Mouse (Mus musculus): ENCODE data around the gene Atp2b2. TPM values are rescaled to one million over a fixed set of nuclear protein-coding genes. Genes with fewer than 3 reads are reported as not detected.

Atp2b2 gene
- polyA plus RNA-seq, 1 experiment from 2014 or later = 0.09 TPM

DNA sequence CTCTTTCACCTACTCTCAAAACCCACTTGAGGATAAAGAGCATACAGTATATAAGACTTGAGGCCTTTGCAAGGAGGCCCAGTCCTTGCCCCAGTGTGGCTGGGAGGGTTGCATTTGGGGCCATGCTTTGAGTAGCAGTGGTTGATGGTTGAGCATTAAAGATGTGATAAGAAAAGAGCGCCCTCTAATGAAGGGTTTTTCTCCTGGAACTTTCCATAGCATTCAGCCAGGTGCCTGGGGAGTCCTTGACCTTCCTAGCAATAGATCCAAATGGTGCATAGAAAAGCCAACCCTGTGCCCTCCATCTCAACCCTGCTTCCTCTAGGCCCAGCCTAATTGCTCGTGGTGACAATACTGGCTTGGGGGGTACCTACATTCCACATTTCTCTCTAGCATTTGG is 83.7 kb downstream of the Atp2b2 start:
- DNase-seq (ENCODE audit: low spot score) (no peak), ATAC-seq (ENCODE audit: insufficient number of reproducible peaks, low FRiP score, low TSS enrichment, low read depth) (no peak)
- no peaks in the 10 kb centered on the region for H3K4me1 ChIP-seq (ENCODE audit: control insufficient read depth, insufficient read depth, low read length)
- no peak overlapping the region for H3K9ac ChIP-seq (ENCODE audit: low read length)
- no peak overlapping the region for H3K4me3 ChIP-seq (ENCODE audit: low read depth, low read length)
- no peaks in the 10 kb centered on the region for H3K36me3 ChIP-seq (ENCODE audit: control insufficient read depth, insufficient read depth, low read length)
- no peaks in the 10 kb centered on the region for H3K9me3 ChIP-seq (ENCODE audit: control insufficient read depth, low read length)
- no peaks in the 10 kb centered on the region for H3K27me3 ChIP-seq (ENCODE audit: control insufficient read depth, insufficient read depth, low read length)
- H3K4me2 ChIP-seq (ENCODE audit: low read depth, severe bottlenecking) = no peak overlapping the region
- no peak overlapping the region for H3K27ac ChIP-seq (replicated peaks; ENCODE audit: low read depth, low read length)
- WGBS = 48% methylated on average over 2 of the region's 2 CpGs

DNA sequence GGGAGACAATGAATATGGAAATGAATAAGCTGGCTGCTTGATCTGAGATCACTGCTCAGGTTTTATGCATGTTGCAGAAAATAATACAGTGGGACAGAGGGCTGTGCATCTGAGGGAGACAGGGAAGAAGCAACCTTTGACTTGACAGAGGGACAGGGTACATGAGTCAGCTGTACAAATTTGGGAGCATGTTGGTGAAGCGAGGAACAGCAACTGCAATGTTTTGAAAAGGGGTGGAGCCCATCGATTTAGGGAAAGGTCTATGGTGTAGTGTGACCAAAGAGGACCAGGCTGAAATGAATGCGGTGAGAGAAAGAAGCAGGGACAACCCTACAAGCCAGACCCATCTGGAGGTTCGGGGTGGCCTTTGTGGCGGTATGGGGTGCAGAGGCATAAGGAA is 84.4 kb downstream of the Atp2b2 start:
- WGBS = 86% methylated on average over 5 of the region's 5 CpGs

DNA sequence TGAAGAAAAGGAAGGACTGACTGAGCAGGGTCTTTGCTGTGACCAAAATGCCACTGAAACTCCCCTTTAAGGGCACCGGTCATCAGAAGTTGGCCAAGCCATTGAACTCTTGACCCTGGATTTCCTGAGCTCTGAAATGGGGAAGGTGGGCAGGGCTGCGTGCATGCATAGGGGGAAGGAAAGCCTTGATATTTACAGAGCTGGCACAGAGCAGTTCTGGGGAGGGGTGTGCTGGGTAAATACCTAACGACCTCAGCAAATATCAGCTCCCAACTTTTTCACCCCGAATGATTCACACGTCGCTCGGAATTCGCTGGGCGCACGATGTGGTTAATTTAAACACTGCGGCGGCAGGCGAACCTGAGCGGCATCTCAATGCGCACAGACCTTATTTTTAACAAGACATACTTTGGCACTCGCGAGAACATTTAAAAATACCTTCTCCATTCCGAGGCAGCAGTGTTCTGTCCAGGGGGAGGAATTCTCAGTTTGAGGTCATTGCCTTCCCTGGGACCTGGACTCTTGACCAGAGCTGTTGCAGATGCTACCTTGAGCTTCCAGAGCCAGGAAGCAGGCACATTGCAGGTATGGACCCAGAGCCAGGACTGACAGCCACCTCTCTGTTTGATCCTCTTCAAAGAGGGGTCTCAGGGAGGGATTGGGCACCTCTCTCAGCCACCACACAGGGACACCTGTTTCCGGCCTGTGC is 85.0 kb downstream of the Atp2b2 start:
- H3K4me1 ChIP-seq (ENCODE audit: control insufficient read depth, insufficient read depth, low read length) = no peaks in the 10 kb centered on the region
- ATAC-seq (ENCODE audit: insufficient number of reproducible peaks, low FRiP score, low TSS enrichment, low read depth) (no peak), DNase-seq (ENCODE audit: low spot score) (no peak)
- no peaks in the 10 kb centered on the region for H3K36me3 ChIP-seq (ENCODE audit: control insufficient read depth, insufficient read depth, low read length)
- H3K27ac ChIP-seq (replicated peaks; ENCODE audit: low read depth, low read length) = no peak overlapping the region
- H3K9me3 ChIP-seq (ENCODE audit: control insufficient read depth, low read length) = no peaks in the 10 kb centered on the region
- 80% methylated on average over 19 of the region's 19 CpGs for WGBS
- H3K4me3 ChIP-seq (ENCODE audit: low read depth, low read length) = no peak overlapping the region
- no peaks in the 10 kb centered on the region for H3K27me3 ChIP-seq (ENCODE audit: control insufficient read depth, insufficient read depth, low read length)
- H3K9ac ChIP-seq (ENCODE audit: low read length) = no peak overlapping the region
- no peak overlapping the region for H3K4me2 ChIP-seq (ENCODE audit: low read depth, severe bottlenecking)

More for the DNA sequence above, 84.4 kb downstream of the Atp2b2 start:
- Histone ChIP-seq H3K36me3 (ENCODE audit: control insufficient read depth, insufficient read depth, low read length) (no peaks in the 10 kb centered on the region), H3K27ac (replicated peaks; ENCODE audit: low read depth, low read length) (no peak overlapping the region), H3K9me3 (ENCODE audit: control insufficient read depth, low read length) (no peaks in the 10 kb centered on the region), H3K4me3 (ENCODE audit: low read depth, low read length) (no peak overlapping the region), H3K27me3 (ENCODE audit: control insufficient read depth, insufficient read depth, low read length) (no peaks in the 10 kb centered on the region), H3K4me2 (ENCODE audit: low read depth, severe bottlenecking) (no peak overlapping the region), H3K9ac (ENCODE audit: low read length) (no peak overlapping the region), H3K4me1 (ENCODE audit: control insufficient read depth, insufficient read depth, low read length) (no peaks in the 10 kb centered on the region)
- ATAC-seq (ENCODE audit: insufficient number of reproducible peaks, low FRiP score, low TSS enrichment, low read depth) (no peak), DNase-seq (ENCODE audit: low spot score) (no peak)

DNA sequence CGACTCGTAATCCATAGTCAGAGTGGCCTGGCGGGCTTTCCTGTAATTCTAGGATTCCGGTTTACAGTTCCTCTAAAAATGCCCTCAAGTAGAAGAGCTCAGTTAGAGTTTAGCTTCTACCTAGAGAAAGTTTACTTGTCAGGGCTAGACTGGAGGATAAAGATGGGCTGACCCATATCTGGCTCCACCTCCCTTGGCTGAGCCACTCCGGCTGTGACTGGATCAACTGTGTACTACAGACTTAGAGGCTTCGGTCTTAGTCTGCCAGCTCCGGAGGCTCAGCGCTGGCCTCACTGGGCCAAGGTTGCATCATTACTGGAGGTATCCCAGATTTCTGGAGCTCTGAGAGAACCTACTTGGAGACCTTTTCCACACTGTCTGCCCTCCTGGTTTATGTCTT is 94.9 kb downstream of the Atp2b2 start:
- 89% methylated on average over 8 of the region's 8 CpGs for WGBS
- no peak overlapping the region for H3K9ac ChIP-seq (ENCODE audit: low read length)
- H3K27me3 ChIP-seq (ENCODE audit: control insufficient read depth, insufficient read depth, low read length) = no peaks in the 10 kb centered on the region
- no peak overlapping the region for H3K4me2 ChIP-seq (ENCODE audit: low read depth, severe bottlenecking)
- H3K4me1 ChIP-seq (ENCODE audit: control insufficient read depth, insufficient read depth, low read length) = no peaks in the 10 kb centered on the region
- no peaks in the 10 kb centered on the region for H3K36me3 ChIP-seq (ENCODE audit: control insufficient read depth, insufficient read depth, low read length)
- H3K9me3 ChIP-seq (ENCODE audit: control insufficient read depth, low read length) = no peaks in the 10 kb centered on the region
- H3K4me3 ChIP-seq (ENCODE audit: low read depth, low read length) = no peak overlapping the region
- no peak for DNase-seq (ENCODE audit: low spot score)
- H3K27ac ChIP-seq (replicated peaks; ENCODE audit: low read depth, low read length) = no peak overlapping the region
- ATAC-seq (ENCODE audit: insufficient number of reproducible peaks, low FRiP score, low TSS enrichment, low read depth) = no peak

DNA sequence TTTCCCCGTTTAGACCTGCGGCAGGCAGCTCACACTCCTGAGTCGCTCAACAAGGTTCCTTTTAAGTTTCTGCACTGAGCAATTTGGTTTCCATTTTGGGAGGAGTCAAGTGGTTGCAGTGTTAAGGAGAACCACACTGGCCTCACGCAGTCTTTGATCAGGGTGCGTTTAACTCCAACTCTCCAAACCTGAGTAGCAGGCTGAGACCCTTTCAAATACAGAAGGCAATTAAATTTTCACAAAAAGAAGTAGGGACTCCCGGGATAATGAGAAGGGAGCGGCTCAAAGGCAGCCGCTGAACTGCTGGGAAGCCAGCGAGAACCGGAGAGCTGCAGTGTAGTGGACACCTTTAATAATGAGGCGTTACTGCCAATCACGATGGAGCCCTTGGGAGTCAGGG is 100.1 kb downstream of the Atp2b2 start:
- DNase-seq (ENCODE audit: low spot score) (no peak), ATAC-seq (ENCODE audit: insufficient number of reproducible peaks, low FRiP score, low TSS enrichment, low read depth) (no peak)
- WGBS = 27% methylated on average over 12 of the region's 12 CpGs

DNA sequence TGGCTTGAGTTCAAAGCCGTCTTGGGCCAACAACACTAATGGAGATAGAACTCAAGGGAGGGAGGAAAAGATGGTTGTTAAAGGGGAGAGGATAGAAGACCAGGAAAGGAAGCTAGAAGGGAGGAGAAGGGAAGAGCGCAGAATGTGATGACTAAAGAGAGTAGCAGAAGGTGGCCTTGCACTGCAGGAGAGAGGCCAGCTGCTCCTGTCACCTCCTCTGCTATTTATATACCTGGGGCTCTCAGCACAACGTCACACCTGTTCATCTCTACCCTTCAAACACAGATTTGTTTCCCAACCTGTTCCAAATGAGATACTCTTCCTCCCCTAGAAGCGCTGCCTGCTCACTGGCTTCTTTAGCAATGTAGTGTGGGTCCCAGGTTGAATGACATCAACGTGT is 101.1 kb downstream of the Atp2b2 start:
- 79% methylated on average over 5 of the region's 5 CpGs for WGBS
- Histone ChIP-seq H3K9ac (ENCODE audit: low read length) (no peak overlapping the region), H3K4me1 (ENCODE audit: control insufficient read depth, insufficient read depth, low read length) (no peaks in the 10 kb centered on the region), H3K27me3 (ENCODE audit: control insufficient read depth, insufficient read depth, low read length) (no peaks in the 10 kb centered on the region), H3K27ac (replicated peaks; ENCODE audit: low read depth, low read length) (no peak overlapping the region), H3K4me3 (ENCODE audit: low read depth, low read length) (no peak overlapping the region), H3K9me3 (ENCODE audit: control insufficient read depth, low read length) (no peaks in the 10 kb centered on the region), H3K36me3 (ENCODE audit: control insufficient read depth, insufficient read depth, low read length) (no peaks in the 10 kb centered on the region), H3K4me2 (ENCODE audit: low read depth, severe bottlenecking) (no peak overlapping the region)
- ATAC-seq (ENCODE audit: insufficient number of reproducible peaks, low FRiP score, low TSS enrichment, low read depth) (no peak), DNase-seq (ENCODE audit: low spot score) (no peak)

More for the DNA sequence above, 100.1 kb downstream of the Atp2b2 start:
- Histone ChIP-seq H3K4me2 (ENCODE audit: low read depth, severe bottlenecking) (no peak overlapping the region), H3K4me1 (ENCODE audit: control insufficient read depth, insufficient read depth, low read length) (no peaks in the 10 kb centered on the region), H3K27me3 (ENCODE audit: control insufficient read depth, insufficient read depth, low read length) (no peaks in the 10 kb centered on the region), H3K27ac (replicated peaks; ENCODE audit: low read depth, low read length) (no peak overlapping the region), H3K36me3 (ENCODE audit: control insufficient read depth, insufficient read depth, low read length) (no peaks in the 10 kb centered on the region), H3K9me3 (ENCODE audit: control insufficient read depth, low read length) (no peaks in the 10 kb centered on the region), H3K9ac (ENCODE audit: low read length) (no peak overlapping the region), H3K4me3 (ENCODE audit: low read depth, low read length) (no peak overlapping the region)

DNA sequence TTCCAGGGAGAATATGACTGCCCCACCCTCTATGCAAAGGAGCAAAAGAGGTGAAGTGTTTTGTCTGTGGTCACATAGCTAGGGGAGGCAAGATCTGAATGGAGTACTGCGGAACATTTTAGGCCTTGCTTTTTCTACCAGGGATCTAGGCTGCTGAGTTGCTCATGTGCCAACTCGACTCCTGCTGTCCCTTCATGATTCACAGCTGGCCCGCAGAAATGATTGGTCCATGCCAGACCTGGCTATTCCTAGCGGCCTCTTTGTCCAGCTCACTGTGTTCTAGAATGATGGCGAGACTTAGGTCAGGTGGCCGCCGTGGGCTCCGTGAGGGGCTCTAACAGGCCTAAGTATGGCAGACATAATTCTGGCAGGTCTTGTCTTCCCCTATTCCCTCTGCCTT is 103.0 kb downstream of the Atp2b2 start:
- no peaks in the 10 kb centered on the region for H3K9me3 ChIP-seq (ENCODE audit: control insufficient read depth, low read length)
- DNase-seq (ENCODE audit: low spot score) (no peak), ATAC-seq (ENCODE audit: insufficient number of reproducible peaks, low FRiP score, low TSS enrichment, low read depth) (no peak)
- no peak overlapping the region for H3K27ac ChIP-seq (replicated peaks; ENCODE audit: low read depth, low read length)
- WGBS = 91% methylated on average over 8 of the region's 8 CpGs
- H3K9ac ChIP-seq (ENCODE audit: low read length) = no peak overlapping the region
- H3K4me2 ChIP-seq (ENCODE audit: low read depth, severe bottlenecking) = no peak overlapping the region
- H3K4me3 ChIP-seq (ENCODE audit: low read depth, low read length) = no peak overlapping the region
- H3K36me3 ChIP-seq (ENCODE audit: control insufficient read depth, insufficient read depth, low read length) = no peaks in the 10 kb centered on the region
- no peaks in the 10 kb centered on the region for H3K27me3 ChIP-seq (ENCODE audit: control insufficient read depth, insufficient read depth, low read length)
- no peaks in the 10 kb centered on the region for H3K4me1 ChIP-seq (ENCODE audit: control insufficient read depth, insufficient read depth, low read length)

DNA sequence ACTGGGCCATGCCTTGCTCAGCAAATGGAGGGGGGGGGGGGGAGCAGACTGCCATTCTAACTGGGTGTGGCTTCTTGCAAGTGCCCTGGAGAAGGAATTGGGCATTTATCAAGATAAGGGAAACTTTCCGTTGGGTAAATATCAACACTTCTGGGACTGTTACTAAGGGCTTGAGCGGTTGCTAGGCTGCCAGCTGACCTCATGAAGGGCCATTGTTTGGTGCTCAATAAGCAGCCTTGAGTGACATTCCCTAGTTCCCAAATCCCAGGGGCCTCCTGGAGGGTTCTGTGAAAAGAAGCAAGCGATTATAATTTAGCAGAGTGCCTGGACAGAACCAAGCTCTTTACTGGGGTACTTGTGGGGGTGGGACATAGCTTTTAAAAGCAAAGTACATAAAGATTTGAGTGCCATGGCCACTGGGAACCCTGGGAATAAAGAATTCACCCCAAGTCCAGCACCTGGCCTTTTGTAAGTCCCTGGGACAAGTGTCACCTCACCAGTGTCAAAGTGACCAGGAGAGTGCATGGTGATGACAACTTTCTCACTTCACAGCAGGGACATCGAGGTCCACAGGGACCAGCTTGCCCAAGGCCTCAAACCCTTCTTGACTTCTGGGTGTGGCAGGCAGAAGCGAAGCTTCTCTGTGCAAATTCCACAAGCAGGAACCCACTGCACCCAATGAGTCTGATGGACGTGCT is 105.5 kb downstream of the Atp2b2 start:
- H3K4me1 ChIP-seq (ENCODE audit: control insufficient read depth, insufficient read depth, low read length) = no peaks in the 10 kb centered on the region; the same call in 1 of the 2 replicates

More for the DNA sequence above, 105.5 kb downstream of the Atp2b2 start:
- Histone ChIP-seq H3K27ac (replicated peaks; ENCODE audit: low read depth, low read length) (no peak overlapping the region), H3K9me3 (ENCODE audit: control insufficient read depth, low read length) (no peaks in the 10 kb centered on the region), H3K4me3 (ENCODE audit: low read depth, low read length) (no peak overlapping the region), H3K9ac (ENCODE audit: low read length) (no peak overlapping the region), H3K36me3 (ENCODE audit: control insufficient read depth, insufficient read depth, low read length) (no peaks in the 10 kb centered on the region), H3K4me2 (ENCODE audit: low read depth, severe bottlenecking) (no peak overlapping the region), H3K27me3 (ENCODE audit: control insufficient read depth, insufficient read depth, low read length) (no peaks in the 10 kb centered on the region)
- no peak for DNase-seq (ENCODE audit: low spot score)
- whole genome bisulfite sequencing = 58% methylated on average over 6 of the region's 6 CpGs
- ATAC-seq (ENCODE audit: insufficient number of reproducible peaks, low FRiP score, low TSS enrichment, low read depth) = no peak

Measured in limb, embryonic 11.5 days (tissue).